Mouse (Mus musculus): ENCODE measurements around the gene Ube2l6.

DNA sequence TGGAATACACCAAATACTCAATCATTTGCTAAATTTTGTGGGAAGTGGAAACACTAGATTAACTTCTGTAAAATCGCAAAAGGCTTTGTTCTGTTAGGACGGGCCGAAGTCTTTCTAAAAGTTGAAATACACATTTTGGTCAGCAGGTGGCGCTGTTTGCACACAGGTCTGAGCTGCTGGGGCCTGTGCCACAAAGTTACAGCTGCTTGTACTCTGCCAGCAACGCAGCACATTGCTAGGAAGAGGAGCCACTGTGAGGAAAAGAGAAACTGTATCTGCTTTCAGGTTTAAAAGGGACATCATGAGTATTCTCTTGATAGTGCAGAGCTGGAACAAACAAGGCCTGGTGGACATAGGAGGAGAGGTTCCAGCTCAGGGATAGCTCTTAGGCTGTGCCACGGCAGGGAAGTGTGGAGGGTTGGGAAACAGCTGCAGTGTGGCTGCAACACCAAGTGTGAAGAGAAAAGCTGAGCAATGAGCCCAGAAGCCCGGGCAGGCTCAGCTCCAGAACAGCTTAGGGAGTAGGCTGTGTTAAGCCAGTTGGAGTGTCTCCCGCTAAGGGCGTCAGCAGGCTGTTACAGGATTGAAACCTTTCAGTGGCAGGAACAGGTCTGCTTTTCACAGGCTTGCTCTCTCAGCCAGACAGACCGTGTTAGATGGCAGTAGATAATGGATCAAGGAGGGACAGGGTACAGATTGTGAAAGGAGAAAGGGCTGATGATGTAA lies 33.2 kb downstream of the Ube2l6 start:
- no peak for TF ChIP-seq POLR2A (IDR thresholded peaks at IDR 0.05; ENCODE audit: extremely low read depth, insufficient read depth, low read length)
- TF ChIP-seq CTCF (IDR thresholded peaks at IDR 0.05; ENCODE audit: low read depth, low read length), result peak; percentile 96
